Mouse (Mus musculus): ENCODE measurements around the gene Ccdc187. TPM values are rescaled to one million over a fixed set of nuclear protein-coding genes. Genes with fewer than 3 reads are reported as not detected.

Gene Ccdc187
- total and polyA plus RNA-seq, 3 experiments = not detected

DNA sequence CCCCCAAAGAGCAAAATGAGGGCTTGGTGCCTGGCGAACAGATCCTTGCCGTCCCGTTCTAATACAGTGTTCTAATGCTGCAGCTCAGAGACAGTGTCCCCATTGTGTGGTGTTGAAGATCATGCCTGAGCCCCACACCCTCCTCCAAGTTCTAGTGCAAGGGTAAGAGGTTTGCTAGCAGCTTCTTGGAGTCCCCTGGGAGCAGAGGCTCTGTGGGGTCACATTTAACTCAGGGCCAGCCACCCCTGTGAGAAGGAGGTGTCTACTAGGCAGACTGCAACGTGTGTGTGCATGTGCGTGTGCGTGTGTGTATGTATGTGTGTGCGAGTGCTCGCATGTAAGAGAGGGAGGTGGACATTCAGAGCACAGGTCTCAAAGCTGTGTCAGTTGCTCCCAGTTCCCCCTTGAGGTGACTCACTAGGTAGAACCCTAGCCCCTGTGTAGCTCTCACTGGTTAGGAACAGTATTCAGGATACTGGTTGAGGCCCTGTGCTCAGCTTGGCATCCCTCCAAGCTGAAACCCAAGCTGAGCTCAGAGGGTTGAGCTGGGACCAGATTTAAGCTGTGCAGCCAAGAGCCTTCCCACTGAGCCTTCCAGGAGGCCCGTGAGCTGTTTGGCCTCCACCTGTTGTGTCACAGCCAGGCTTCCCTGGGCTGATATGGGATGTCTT is 22.4 kb upstream of the Ccdc187 start:
- Histone ChIP-seq H3K79me2 (replicated peaks; ENCODE audit: control insufficient read depth, extremely low read depth, insufficient read depth, poor library complexity, severe bottlenecking) (no peaks in the 10 kb centered on the region), H3K4me2 (ENCODE audit: insufficient read depth, low read depth, poor library complexity, severe bottlenecking) (no peak overlapping the region), H3K36me3 (replicated peaks in 1 of 2; ENCODE audit: control insufficient read depth in 1 of 2, insufficient read depth in 1 of 2, low read length in 1 of 2) (no peaks in the 10 kb centered on the region), H3K4me3 (replicated peaks in 1 of 3; ENCODE audit: low read depth in 2 of 3, low read length in 2 of 3, poor library complexity in 1 of 3) (no peak overlapping the region), H3K9ac (ENCODE audit: insufficient read depth, low read depth) (no peak overlapping the region), H3K9me3 (replicated peaks; ENCODE audit: low read length) (no peaks in the 10 kb centered on the region), H3K27ac (ENCODE audit: insufficient read depth, low read depth) (no peak overlapping the region), H3K27me3 (replicated peaks) (peaks cover 69% of the 10 kb centered on the region), H3K4me1 (ENCODE audit: control insufficient read depth in 1 of 2, insufficient read depth in 2 of 2) (peaks cover 13 to 25% of the 10 kb centered on the region in 2 experiments)
- in situ Hi-C loops (cut with MboI; ENCODE audit: low pct_ligation_motif_present, low pct_unique_long_range_greater_than_20kb, low sequenced_read_pairs) = no loop called here
- DNase-seq (ENCODE audit: extremely low read depth) = no peak
- TF ChIP-seq NELFE (IDR thresholded peaks at IDR 0.05; ENCODE audit: low read depth, low read length) (no peak), EP300 (IDR thresholded peaks at IDR 0.05; ENCODE audit: low read length) (no peak), ELF1 (IDR thresholded peaks at IDR 0.05; ENCODE audit: low read depth, low read length) (no peak), NRF1 (IDR thresholded peaks at IDR 0.05; ENCODE audit: low read depth, low read length) (no peak), ETS1 (conservative IDR thresholded peaks at IDR 0.05; ENCODE audit: low read depth, low read length) (no peak), HCFC1 (IDR thresholded peaks at IDR 0.05; ENCODE audit: low read depth, low read length) (no peak), SIN3A (IDR thresholded peaks at IDR 0.05; ENCODE audit: low read length) (no peak), CHD1 (IDR thresholded peaks at IDR 0.05; ENCODE audit: low read depth, low read length) (no peak), KAT2A (IDR thresholded peaks at IDR 0.05; ENCODE audit: insufficient replicate concordance, low read length) (no peak), CTCF (conservative IDR thresholded peaks at IDR 0.05 in 1 of 2, IDR thresholded peaks at IDR 0.05 in 1 of 2; ENCODE audit: low read depth in 2 of 2, low read length in 2 of 2) (no peak), TCF12 (IDR thresholded peaks at IDR 0.05; ENCODE audit: low read depth, low read length) (no peak), ZC3H11A (IDR thresholded peaks at IDR 0.05; ENCODE audit: low read depth, low read length) (no peak), IRF4 (IDR thresholded peaks at IDR 0.05; ENCODE audit: low read depth, low read length) (no peak), RAD21 (IDR thresholded peaks at IDR 0.05; ENCODE audit: low read depth, low read length) (no peak), MAX (IDR thresholded peaks at IDR 0.05; ENCODE audit: low read length) (no peak), USF1 (IDR thresholded peaks at IDR 0.05; ENCODE audit: low read depth, low read length) (no peak), MAFK (IDR thresholded peaks at IDR 0.05; ENCODE audit: insufficient replicate concordance, low read length) (no peak)
- dilution Hi-C loops (cut with MboI; ENCODE audit: extremely low pct_ligation_motif_present, extremely low pct_unique_long_range_greater_than_20kb, low sequenced_read_pairs) = no loop called here

DNA sequence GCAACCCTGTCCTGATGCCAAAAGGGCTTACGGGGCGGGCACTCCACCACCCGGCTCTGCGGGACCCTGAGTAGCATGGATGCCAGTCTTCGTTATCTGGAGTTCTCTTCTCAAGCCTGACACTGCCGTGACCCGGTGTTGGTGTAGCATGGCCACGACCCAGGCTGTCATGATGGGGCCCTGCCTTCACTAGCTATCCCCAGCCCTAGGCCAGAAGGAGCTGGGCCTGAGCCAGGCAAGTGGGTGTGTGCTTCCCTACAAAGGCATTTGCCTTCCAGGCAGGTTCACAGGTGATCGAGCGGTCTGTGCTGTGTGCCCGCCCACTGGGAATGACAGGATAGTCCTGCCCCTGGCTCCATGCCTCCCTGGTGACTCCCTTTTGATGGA is 21.6 kb upstream of the Ccdc187 start:
- Histone ChIP-seq H3K4me3 (replicated peaks in 1 of 3; ENCODE audit: low read depth in 2 of 3, low read length in 2 of 3, poor library complexity in 1 of 3) (peak overlapping the region; percentile 50 to 71 (median 55)), H3K9me3 (replicated peaks; ENCODE audit: low read length) (no peaks in the 10 kb centered on the region), H3K9ac (ENCODE audit: insufficient read depth, low read depth) (peak overlapping the region; percentile 60; the same call in 1 of the 2 replicates), H3K27ac (ENCODE audit: insufficient read depth, low read depth) (no peak overlapping the region), H3K79me2 (replicated peaks; ENCODE audit: control insufficient read depth, extremely low read depth, insufficient read depth, poor library complexity, severe bottlenecking) (no peaks in the 10 kb centered on the region), H3K27me3 (replicated peaks) (peaks cover 63% of the 10 kb centered on the region), H3K4me1 (ENCODE audit: control insufficient read depth in 1 of 2, insufficient read depth in 2 of 2) (peaks cover 14 to 28% of the 10 kb centered on the region in 2 experiments), H3K36me3 (replicated peaks in 1 of 2; ENCODE audit: control insufficient read depth in 1 of 2, insufficient read depth in 1 of 2, low read length in 1 of 2) (no peaks in the 10 kb centered on the region), H3K4me2 (ENCODE audit: insufficient read depth, low read depth, poor library complexity, severe bottlenecking) (peak overlapping the region; percentile 43)
- DNase-seq (ENCODE audit: extremely low read depth) = no peak
- dilution Hi-C loops (cut with MboI; ENCODE audit: extremely low pct_ligation_motif_present, extremely low pct_unique_long_range_greater_than_20kb, low sequenced_read_pairs) (no loop called here), in situ Hi-C loops (cut with MboI; ENCODE audit: low pct_ligation_motif_present, low pct_unique_long_range_greater_than_20kb, low sequenced_read_pairs) (no loop called here)
- no peak for TF ChIP-seq MAFK (IDR thresholded peaks at IDR 0.05; ENCODE audit: insufficient replicate concordance, low read length)
- no peak for TF ChIP-seq MAZ (IDR thresholded peaks at IDR 0.05; ENCODE audit: low read depth, low read length)

Data from CH12.LX (cell line).